Mouse (Mus musculus): Measurements from ENCODE around the gene Atpaf2. TPM values are rescaled to one million over a fixed set of nuclear protein-coding genes. Genes with fewer than 3 reads are reported as not detected.
A peak's percentile ranks its signal among the peaks of the same experiment; 100 is the strongest.
"Not testable (repeated sequence)": the region's sequence is repeated elsewhere in the genome, so short reads cannot be mapped to it uniquely, and the experiment has no call there.

Gene Atpaf2
- polyA plus RNA-seq, 1 experiment from 2014 or later, result 40.1 TPM

DNA sequence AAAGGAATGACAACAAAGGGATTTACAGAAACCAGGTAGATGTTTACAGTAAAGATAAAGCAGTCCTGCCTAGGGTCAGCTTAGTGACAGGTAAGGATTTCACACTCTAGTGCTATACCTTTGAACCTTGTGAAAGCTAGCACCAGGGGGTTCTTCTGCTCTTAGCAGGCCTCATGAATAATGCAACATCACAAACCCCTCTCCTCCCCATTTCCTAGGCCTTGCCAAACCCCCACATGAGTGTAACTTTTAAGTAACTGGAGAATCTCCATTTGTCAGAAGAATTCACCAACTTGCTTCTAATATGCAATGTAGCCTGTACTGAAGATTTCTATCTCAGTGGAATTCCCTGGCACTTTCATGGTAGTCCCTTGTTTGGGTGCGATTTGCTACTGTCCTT, 21.4 kb upstream of the Atpaf2 start:
- not testable (repeated sequence) for DNase-seq (ENCODE audit: low spot score); H3K9ac ChIP-seq (ENCODE audit: low read length); H3K27me3 ChIP-seq (ENCODE audit: control insufficient read depth, insufficient read depth, low read length); H3K9me3 ChIP-seq (ENCODE audit: control insufficient read depth, low read length); H3K27ac ChIP-seq (ENCODE audit: low read depth, low read length); H3K4me1 ChIP-seq (replicated peaks; ENCODE audit: control insufficient read depth, insufficient read depth, low read length); H3K36me3 ChIP-seq (ENCODE audit: control insufficient read depth, insufficient read depth, low read length); ATAC-seq (replicated peaks; ENCODE audit: low FRiP score); H3K4me2 ChIP-seq (ENCODE audit: low read depth, low read length, severe bottlenecking); H3K4me3 ChIP-seq (ENCODE audit: low read depth, low read length)
- WGBS, result 36% methylated on average over 1 of the region's 1 CpGs

DNA sequence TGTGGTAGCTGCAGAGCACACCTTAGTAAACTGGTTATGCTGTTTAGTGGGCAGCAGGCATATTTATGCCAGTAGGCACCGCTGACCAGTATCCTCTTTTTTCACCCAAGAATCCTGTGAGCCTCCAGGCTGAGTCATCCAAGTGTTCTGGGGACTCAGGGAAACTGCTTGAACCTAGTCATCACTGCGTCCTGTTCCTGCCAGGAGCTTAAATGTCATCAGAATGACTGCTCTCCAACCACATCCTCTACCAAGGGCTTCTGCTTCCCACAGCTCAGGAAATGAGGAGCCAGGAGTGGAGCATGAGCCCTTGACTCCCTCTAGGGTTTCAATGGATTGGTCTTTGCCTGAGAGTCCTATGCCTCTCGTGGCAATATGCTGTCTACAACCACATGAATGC, 18.4 kb upstream of the Atpaf2 start:
- Histone ChIP-seq H3K4me1 (replicated peaks; ENCODE audit: control insufficient read depth, insufficient read depth, low read length) (no peaks in the 10 kb centered on the region), H3K27me3 (ENCODE audit: control insufficient read depth, insufficient read depth, low read length) (no peaks in the 10 kb centered on the region), H3K4me3 (ENCODE audit: low read depth, low read length) (no peak overlapping the region), H3K9me3 (ENCODE audit: control insufficient read depth, low read length) (no peaks in the 10 kb centered on the region), H3K4me2 (ENCODE audit: low read depth, low read length, severe bottlenecking) (no peak overlapping the region), H3K36me3 (ENCODE audit: control insufficient read depth, insufficient read depth, low read length) (peaks cover 3% of the 10 kb centered on the region), H3K27ac (ENCODE audit: low read depth, low read length) (no peak overlapping the region), H3K9ac (ENCODE audit: low read length) (no peak overlapping the region)
- ATAC-seq (replicated peaks; ENCODE audit: low FRiP score) (no peak), DNase-seq (ENCODE audit: low spot score) (no peak)
- 88% methylated on average over 3 of the region's 3 CpGs for WGBS

DNA sequence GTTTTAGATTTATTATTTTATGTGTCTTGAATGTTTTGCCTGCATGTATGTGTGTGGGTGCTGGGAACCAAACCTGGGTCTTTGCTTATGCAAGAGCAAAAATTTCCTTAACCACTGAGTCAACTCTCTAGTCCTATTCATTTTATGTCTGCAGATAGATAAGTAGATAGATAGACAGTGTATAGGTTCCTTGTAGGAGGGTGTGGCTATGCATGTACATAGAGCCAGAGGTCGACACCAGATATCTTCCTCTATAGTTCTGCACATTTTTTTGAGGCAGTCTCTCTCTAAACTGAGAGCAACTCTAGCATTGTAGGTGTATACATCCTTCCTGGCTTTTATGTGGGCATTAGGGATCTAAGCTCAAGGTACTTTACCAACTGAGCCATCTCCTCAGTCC, 16.9 kb upstream of the Atpaf2 start:
- WGBS, result 97% methylated on average over 1 of the region's 1 CpGs
- no peaks in the 10 kb centered on the region for H3K4me1 ChIP-seq (replicated peaks; ENCODE audit: control insufficient read depth, insufficient read depth, low read length)
- H3K27me3 ChIP-seq (ENCODE audit: control insufficient read depth, insufficient read depth, low read length), result no peaks in the 10 kb centered on the region
- H3K9me3 ChIP-seq (ENCODE audit: control insufficient read depth, low read length), result no peaks in the 10 kb centered on the region
- DNase-seq (ENCODE audit: low spot score) (no peak), ATAC-seq (replicated peaks; ENCODE audit: low FRiP score) (no peak)
- H3K4me3 ChIP-seq (ENCODE audit: low read depth, low read length), result no peak overlapping the region
- peaks cover 3% of the 10 kb centered on the region for H3K36me3 ChIP-seq (ENCODE audit: control insufficient read depth, insufficient read depth, low read length)
- H3K27ac ChIP-seq (ENCODE audit: low read depth, low read length), result no peak overlapping the region
- H3K9ac ChIP-seq (ENCODE audit: low read length), result no peak overlapping the region
- no peak overlapping the region for H3K4me2 ChIP-seq (ENCODE audit: low read depth, low read length, severe bottlenecking)

DNA sequence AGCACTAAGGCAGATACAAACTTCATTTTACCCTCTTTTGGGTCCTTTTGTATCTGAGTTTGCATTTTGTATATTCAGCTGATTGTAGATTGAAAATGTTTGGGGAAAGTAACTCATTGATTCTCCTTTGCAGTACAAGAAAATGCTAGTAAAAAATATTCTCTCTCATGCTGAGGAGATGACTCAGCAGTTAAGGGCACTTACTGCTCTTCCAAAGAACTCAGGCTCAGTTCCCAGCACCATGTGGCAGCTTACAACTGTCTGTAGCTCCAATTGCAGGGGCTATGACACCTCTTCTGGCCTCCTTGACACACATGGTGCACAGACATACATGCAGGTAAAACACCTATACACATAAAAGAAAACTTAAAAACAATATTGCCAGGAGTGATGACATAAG, 15.2 kb upstream of the Atpaf2 start:
- no peaks in the 10 kb centered on the region for H3K9me3 ChIP-seq (ENCODE audit: control insufficient read depth, low read length)
- no peak overlapping the region for H3K4me2 ChIP-seq (ENCODE audit: low read depth, low read length, severe bottlenecking)
- no peak overlapping the region for H3K4me3 ChIP-seq (ENCODE audit: low read depth, low read length)
- no peaks in the 10 kb centered on the region for H3K27me3 ChIP-seq (ENCODE audit: control insufficient read depth, insufficient read depth, low read length)
- no peak overlapping the region for H3K9ac ChIP-seq (ENCODE audit: low read length)
- no peaks in the 10 kb centered on the region for H3K4me1 ChIP-seq (replicated peaks; ENCODE audit: control insufficient read depth, insufficient read depth, low read length)
- ATAC-seq (replicated peaks; ENCODE audit: low FRiP score) (no peak), DNase-seq (ENCODE audit: low spot score) (no peak)
- H3K27ac ChIP-seq (ENCODE audit: low read depth, low read length), result no peak overlapping the region
- peaks cover 3% of the 10 kb centered on the region for H3K36me3 ChIP-seq (ENCODE audit: control insufficient read depth, insufficient read depth, low read length)

DNA sequence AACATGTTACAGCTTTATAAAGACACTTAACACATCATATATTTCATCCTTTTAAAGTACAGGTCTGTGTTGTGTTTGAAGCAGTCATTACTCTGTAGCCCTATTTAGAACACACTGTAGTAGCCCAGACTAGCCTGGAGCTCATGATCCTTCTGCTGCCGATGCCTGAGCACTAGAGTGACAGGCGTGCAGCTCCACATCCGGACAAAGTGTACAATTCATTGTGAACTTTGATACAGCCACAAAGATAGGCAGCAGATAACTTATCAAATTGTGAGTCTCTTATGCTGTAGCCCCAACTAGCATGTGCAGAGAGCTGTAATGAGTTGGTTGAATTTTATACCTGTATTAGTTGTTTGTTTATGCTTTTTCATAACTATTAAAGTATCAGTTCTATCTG, 9.4 kb upstream of the Atpaf2 start:
- Histone ChIP-seq H3K4me1 (replicated peaks; ENCODE audit: control insufficient read depth, insufficient read depth, low read length) (no peaks in the 10 kb centered on the region), H3K36me3 (ENCODE audit: control insufficient read depth, insufficient read depth, low read length) (no peaks in the 10 kb centered on the region), H3K9me3 (ENCODE audit: control insufficient read depth, low read length) (no peaks in the 10 kb centered on the region), H3K4me2 (ENCODE audit: low read depth, low read length, severe bottlenecking) (no peak overlapping the region), H3K4me3 (ENCODE audit: low read depth, low read length) (no peak overlapping the region), H3K27me3 (ENCODE audit: control insufficient read depth, insufficient read depth, low read length) (no peaks in the 10 kb centered on the region), H3K27ac (ENCODE audit: low read depth, low read length) (no peak overlapping the region), H3K9ac (ENCODE audit: low read length) (no peak overlapping the region)
- ATAC-seq (replicated peaks; ENCODE audit: low FRiP score) (no peak), DNase-seq (ENCODE audit: low spot score) (no peak)
- WGBS, result 96% methylated on average over 3 of the region's 3 CpGs

DNA sequence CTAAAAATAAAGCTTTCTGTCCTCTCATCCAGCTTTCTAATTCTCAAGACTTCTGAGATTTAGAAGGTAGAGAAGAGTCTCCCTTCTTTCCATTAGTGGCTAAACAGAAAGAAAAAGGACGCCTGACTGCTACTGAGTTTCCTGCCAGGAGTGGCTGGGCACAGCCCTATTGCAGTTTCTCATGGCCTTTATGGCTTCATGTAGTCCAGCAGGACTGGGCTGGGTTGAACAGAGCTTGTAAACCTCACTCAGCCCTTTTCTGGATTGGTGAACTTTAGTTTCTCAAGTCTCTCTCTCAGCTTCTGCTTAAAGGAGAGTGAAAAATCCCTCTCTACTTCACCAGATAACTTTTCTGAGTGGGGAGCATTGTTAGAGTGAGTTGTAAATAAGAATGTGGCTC, 8.2 kb upstream of the Atpaf2 start:
- Histone ChIP-seq H3K27ac (ENCODE audit: low read depth, low read length) (no peak overlapping the region), H3K9me3 (ENCODE audit: control insufficient read depth, low read length) (no peaks in the 10 kb centered on the region), H3K27me3 (ENCODE audit: control insufficient read depth, insufficient read depth, low read length) (no peaks in the 10 kb centered on the region), H3K36me3 (ENCODE audit: control insufficient read depth, insufficient read depth, low read length) (no peaks in the 10 kb centered on the region), H3K9ac (ENCODE audit: low read length) (no peak overlapping the region), H3K4me3 (ENCODE audit: low read depth, low read length) (no peak overlapping the region), H3K4me1 (replicated peaks; ENCODE audit: control insufficient read depth, insufficient read depth, low read length) (no peaks in the 10 kb centered on the region), H3K4me2 (ENCODE audit: low read depth, low read length, severe bottlenecking) (no peak overlapping the region)
- WGBS, result 89% methylated on average over 1 of the region's 1 CpGs
- DNase-seq (ENCODE audit: low spot score) (no peak), ATAC-seq (replicated peaks; ENCODE audit: low FRiP score) (no peak)

DNA sequence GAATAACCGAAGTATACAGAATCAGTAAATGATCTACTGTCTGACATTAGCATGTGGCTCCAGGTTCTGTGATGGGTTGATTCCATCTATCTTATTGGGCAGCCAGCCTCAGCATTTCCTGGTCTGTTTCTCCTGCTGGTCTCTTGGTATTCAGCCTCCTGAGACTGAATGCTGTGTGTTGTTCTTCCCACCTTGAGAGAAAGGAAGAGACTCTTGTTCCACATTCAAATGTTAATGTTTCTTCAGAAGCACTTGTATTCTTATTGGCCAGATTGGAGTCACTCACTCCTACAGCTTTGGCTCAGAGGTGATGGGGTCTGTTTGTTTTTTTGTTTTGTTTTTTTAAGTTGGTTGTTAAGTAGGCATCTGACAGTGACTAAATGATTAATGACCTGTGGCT, 4.7 kb upstream of the Atpaf2 start:
- H3K4me1 ChIP-seq (replicated peaks; ENCODE audit: control insufficient read depth, insufficient read depth, low read length), result peaks cover 5% of the 10 kb centered on the region
- DNase-seq (ENCODE audit: low spot score), result no peak
- 76% methylated on average over 1 of the region's 1 CpGs for WGBS
- H3K4me2 ChIP-seq (ENCODE audit: low read depth, low read length, severe bottlenecking), result no peak overlapping the region
- H3K4me3 ChIP-seq (ENCODE audit: low read depth, low read length), result no peak overlapping the region
- H3K36me3 ChIP-seq (ENCODE audit: control insufficient read depth, insufficient read depth, low read length), result no peaks in the 10 kb centered on the region
- H3K9me3 ChIP-seq (ENCODE audit: control insufficient read depth, low read length), result no peaks in the 10 kb centered on the region
- H3K27me3 ChIP-seq (ENCODE audit: control insufficient read depth, insufficient read depth, low read length), result no peaks in the 10 kb centered on the region
- no peak overlapping the region for H3K27ac ChIP-seq (ENCODE audit: low read depth, low read length)
- no peak overlapping the region for H3K9ac ChIP-seq (ENCODE audit: low read length)
- ATAC-seq (replicated peaks; ENCODE audit: low FRiP score), result no peak

DNA sequence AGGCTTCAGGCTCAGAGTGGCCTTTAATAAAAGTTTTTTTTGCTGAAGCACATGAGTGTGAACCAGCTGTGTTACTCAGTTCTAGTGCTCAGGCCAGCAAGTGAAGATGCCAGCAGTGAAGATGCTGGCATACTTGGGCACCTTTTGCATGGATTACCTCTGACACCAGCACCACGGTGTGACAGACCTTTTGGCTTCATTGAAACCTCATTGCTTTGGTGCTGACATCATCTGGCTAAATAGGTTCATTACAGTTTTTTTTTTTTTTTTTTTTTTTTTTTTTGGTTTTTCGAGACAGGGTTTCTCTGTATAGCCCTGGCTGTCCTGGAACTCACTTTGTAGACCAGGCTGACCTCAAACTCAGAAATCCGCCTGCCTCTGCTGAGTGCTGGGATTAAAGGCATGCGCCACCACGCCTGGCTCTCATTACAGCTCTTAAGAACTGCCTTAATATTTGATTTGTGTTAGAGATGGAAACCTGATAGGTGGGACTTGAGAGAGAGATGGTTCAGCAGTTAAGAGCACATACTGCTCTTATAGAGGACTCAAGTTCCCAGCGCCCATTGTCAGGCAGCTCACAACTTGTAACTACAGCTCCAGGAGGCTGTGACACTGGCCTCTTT, 3.9 kb upstream of the Atpaf2 start:
- Histone ChIP-seq H3K36me3 (ENCODE audit: control insufficient read depth, insufficient read depth, low read length) (no peaks in the 10 kb centered on the region), H3K27me3 (ENCODE audit: control insufficient read depth, insufficient read depth, low read length) (no peaks in the 10 kb centered on the region), H3K9ac (ENCODE audit: low read length) (no peak overlapping the region), H3K27ac (ENCODE audit: low read depth, low read length) (no peak overlapping the region), H3K4me2 (ENCODE audit: low read depth, low read length, severe bottlenecking) (no peak overlapping the region), H3K9me3 (ENCODE audit: control insufficient read depth, low read length) (no peaks in the 10 kb centered on the region), H3K4me3 (ENCODE audit: low read depth, low read length) (no peak overlapping the region), H3K4me1 (replicated peaks; ENCODE audit: control insufficient read depth, insufficient read depth, low read length) (peaks cover 5% of the 10 kb centered on the region)
- no peak for ATAC-seq (replicated peaks; ENCODE audit: low FRiP score)
- no peak for DNase-seq (ENCODE audit: low spot score)
- WGBS, result 80% methylated on average over 5 of the region's 6 CpGs

DNA sequence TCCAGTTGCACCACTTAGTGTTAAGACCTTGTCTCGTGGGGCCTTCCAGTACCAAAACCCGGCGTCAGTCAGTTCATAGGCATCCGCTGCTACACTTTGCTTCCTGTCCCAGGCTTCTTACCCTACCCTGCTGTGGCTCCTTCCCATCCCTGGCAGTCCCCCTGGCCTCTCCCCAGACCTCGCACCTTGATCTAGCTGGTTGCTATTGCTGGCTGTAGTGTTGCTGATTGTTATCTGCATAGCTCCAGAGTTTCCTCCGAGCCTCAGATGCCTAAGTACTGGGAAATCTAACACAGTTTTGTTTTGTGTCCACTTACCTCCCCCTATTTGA, 181 bp upstream of the Atpaf2 start:
- ATAC-seq (replicated peaks; ENCODE audit: low FRiP score) (no peak), DNase-seq (ENCODE audit: low spot score) (peak; percentile 50)
- no peaks in the 10 kb centered on the region for H3K36me3 ChIP-seq (ENCODE audit: control insufficient read depth, insufficient read depth, low read length)
- WGBS, result 35% methylated on average over 6 of the region's 6 CpGs
- peak overlapping the region; percentile 87 for H3K4me3 ChIP-seq (ENCODE audit: low read depth, low read length)
- no peaks in the 10 kb centered on the region for H3K9me3 ChIP-seq (ENCODE audit: control insufficient read depth, low read length)
- H3K4me1 ChIP-seq (replicated peaks; ENCODE audit: control insufficient read depth, insufficient read depth, low read length), result peaks cover 5% of the 10 kb centered on the region
- peak overlapping the region; percentile 88 for H3K9ac ChIP-seq (ENCODE audit: low read length)
- H3K4me2 ChIP-seq (ENCODE audit: low read depth, low read length, severe bottlenecking), result peak overlapping the region; percentile 80
- no peak overlapping the region for H3K27ac ChIP-seq (ENCODE audit: low read depth, low read length)
- no peaks in the 10 kb centered on the region for H3K27me3 ChIP-seq (ENCODE audit: control insufficient read depth, insufficient read depth, low read length)
